Mouse (Mus musculus): ENCODE results near the gene Arhgap27.

DNA sequence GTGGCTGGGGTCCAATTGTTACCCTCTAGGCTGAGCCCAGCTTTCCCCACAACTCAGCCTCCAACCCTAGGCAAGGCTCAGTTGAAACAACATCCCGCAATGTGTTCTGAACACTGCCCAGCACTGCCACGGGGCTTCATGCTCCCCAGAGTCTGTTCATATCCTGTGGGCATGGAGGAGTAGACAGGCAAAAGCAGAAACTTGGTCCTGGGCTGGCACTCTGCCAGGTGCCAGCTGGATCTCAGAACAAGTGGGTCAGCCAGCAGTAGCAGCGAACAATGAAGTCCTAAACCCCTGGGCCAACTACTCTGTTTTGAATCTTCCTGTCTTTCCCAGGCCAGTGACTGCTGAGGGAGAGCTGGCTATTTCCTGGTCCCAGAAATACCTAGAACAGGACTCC lies 8.6 kb upstream of the Arhgap27 start:
- TF ChIP-seq CTCF (IDR thresholded peaks at IDR 0.05; ENCODE audit: extremely low read depth, insufficient read length, insufficient replicate concordance, low read depth, low read length) (no peak), POLR2A (IDR thresholded peaks at IDR 0.05; ENCODE audit: low read depth, low read length) (no peak)

All from small intestine, adult 2 months (tissue).